Mouse (Mus musculus) myocyte (in vitro differentiated cells): ENCODE measurements around the gene Mto1.

Experiments used
- CEBPB ChIP-seq: IDR thresholded peaks from 2 replicates; pipeline ENCODE4 v1.6.1; 2011; ENCODE audit warnings: mild to moderate bottlenecking, moderate library complexity; ENCODE audit not compliant: poor library complexity, insufficient read depth, severe bottlenecking
- E2F4 ChIP-seq: IDR thresholded peaks from one replicate; pipeline ENCODE4 v1.6.1; 2011; ENCODE audit warnings: mild to moderate bottlenecking, control low read depth, moderate library complexity; ENCODE audit not compliant: insufficient read depth
- MAX ChIP-seq: IDR thresholded peaks from one replicate; pipeline ENCODE4 v1.6.1; 2011; ENCODE audit warnings: low read depth, mild to moderate bottlenecking, control low read depth
- MYOD1 ChIP-seq, 3 experiments: IDR thresholded peaks; one replicate each; pipeline ENCODE4 v1.6.1; 2011; ENCODE audit warnings: control low read depth in 2 of 3, low read depth in 2 of 3, mild to moderate bottlenecking in 2 of 3, moderate library complexity in 1 of 3; ENCODE audit not compliant: insufficient read length in 2 of 3, control insufficient read depth in 1 of 3
- MYOG ChIP-seq, 3 experiments: IDR thresholded peaks; one replicate each; pipeline ENCODE4 v1.6.1; 2011; ENCODE audit warnings: control low read depth in 2 of 3, low read depth in 2 of 3, mild to moderate bottlenecking in 2 of 3; ENCODE audit not compliant: insufficient read length in 2 of 3, control insufficient read depth in 1 of 3, insufficient read depth in 1 of 3
- POLR2A ChIP-seq: IDR thresholded peaks from one replicate; pipeline ENCODE4 v1.6.1; 2011; ENCODE audit warnings: low read depth, mild to moderate bottlenecking, control low read depth, moderate library complexity; ENCODE audit not compliant: insufficient read length
- POLR2AphosphoS2 ChIP-seq: IDR thresholded peaks from one replicate; pipeline ENCODE4 v1.6.1; 2011; ENCODE audit warnings: low read depth, control low read depth; ENCODE audit not compliant: insufficient read length
- SRF ChIP-seq: IDR thresholded peaks from one replicate; pipeline ENCODE4 v1.6.1; 2011; ENCODE audit warnings: low read depth; ENCODE audit not compliant: control insufficient read depth, insufficient read length
- TCF12 ChIP-seq: IDR thresholded peaks from one replicate; pipeline ENCODE4 v1.6.1; 2011; ENCODE audit warnings: mild to moderate bottlenecking, control low read depth; ENCODE audit not compliant: poor library complexity, insufficient read depth, severe bottlenecking
- USF1 ChIP-seq: IDR thresholded peaks from one replicate; pipeline ENCODE4 v1.6.1; 2011; ENCODE audit warnings: low read depth, mild to moderate bottlenecking, control low read depth, moderate library complexity

GRCm38 (mm10) chr9:78520127-78520779 lies 72.2 kb downstream of the Mto1 start:
- no peak for TF ChIP-seq POLR2A
- no peak for TF ChIP-seq TCF12
- no peak for TF ChIP-seq MAX
- no peak for TF ChIP-seq E2F4
- no peak for TF ChIP-seq MYOD1 (IDR thresholded peaks at IDR 0.05; ENCODE audit: control insufficient read depth in 1 of 3, insufficient read length in 2 of 3, low read depth in 2 of 3)
- TF ChIP-seq POLR2AphosphoS2: no peak
- no peak for TF ChIP-seq SRF
- no peak for TF ChIP-seq USF1
- TF ChIP-seq CEBPB: no peak
- no peak for TF ChIP-seq MYOG (IDR thresholded peaks at IDR 0.05; ENCODE audit: control insufficient read depth in 1 of 3, insufficient read depth in 1 of 3, insufficient read length in 2 of 3, low read depth in 2 of 3)
